Mouse (Mus musculus): ENCODE results near the gene Olfr118.
"Not testable (repeated sequence)": the region's sequence is repeated elsewhere in the genome, so short reads cannot be mapped to it uniquely, and the experiment has no call there.

Gene Olfr118

DNA sequence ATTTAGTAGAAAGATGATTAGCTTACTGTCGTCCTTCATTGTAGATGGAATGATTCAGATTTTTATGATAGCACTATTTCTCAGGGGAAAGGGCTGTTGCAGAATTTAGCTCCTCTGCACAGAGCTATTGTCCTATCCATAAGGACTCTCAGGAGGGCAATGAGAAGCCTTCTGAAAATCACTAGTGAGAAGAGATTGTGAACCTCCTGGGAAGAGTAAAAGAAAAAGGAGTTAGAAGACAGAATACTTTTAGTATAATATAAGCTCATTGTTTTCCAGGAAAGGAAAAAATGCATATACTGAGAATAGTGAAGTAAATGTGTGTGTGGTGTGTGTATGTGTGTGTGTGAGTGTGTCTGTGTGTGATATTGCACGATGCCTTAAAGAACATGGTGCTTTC is at the start of gene Olfr118:
TSS of gene Olfr118 (plus strand) at position 301 of the 400 bp plus-strand sequence.
- DNase-seq (ENCODE audit: extremely low read depth, insufficient read length, low spot score): no peak

DNA sequence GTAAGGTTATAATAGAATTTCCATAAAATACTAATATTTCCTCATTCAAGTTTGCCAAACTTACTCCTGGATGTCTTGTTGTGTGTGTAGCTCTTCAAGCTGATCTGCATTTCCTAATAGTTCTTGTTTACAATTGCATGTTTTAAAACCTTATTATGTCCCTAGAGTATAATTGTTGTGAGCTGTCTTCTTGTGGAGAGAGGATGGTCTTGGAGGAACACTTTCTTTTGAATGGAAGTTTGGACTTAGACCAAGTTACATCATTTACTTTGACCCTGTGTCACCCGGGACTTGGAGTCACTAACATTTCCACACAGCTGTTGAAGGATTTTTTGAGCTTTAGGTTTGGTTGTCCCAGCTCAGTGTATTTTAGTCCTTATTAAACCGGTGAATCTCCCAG is 39.8 kb upstream of the Olfr118 start, which contains the start of the genes Olfr115 and Olfr116:
TSS of gene Olfr115 (minus strand) at position 101 of the 400 bp plus-strand sequence.
TSS of gene Olfr116 (minus strand) at position 191 of the 400 bp plus-strand sequence.
- DNase-seq (ENCODE audit: extremely low read depth, insufficient read length, low spot score): no peak

DNA sequence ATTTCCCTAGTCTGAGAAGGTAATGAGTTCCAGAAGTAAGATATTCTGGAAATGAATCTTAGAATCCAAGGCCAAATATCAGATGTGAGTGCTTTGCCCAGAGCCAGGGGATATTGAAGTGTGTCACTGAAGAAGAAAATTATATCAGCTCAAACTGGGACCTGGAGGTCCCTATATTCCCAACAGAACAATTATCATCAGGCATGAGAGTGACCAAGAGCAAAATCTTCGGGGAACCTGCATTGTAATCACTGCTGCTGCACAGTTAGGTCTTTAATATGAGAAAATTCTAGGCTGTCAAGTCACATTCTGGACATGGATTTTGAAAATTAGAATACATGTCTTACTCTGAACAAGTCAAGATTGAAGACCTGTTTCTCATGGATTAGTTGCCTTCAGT is 3.1 kb upstream of the Olfr118 start, which contains the start of gene Olfr117:
TSS of gene Olfr117 (minus strand) at position 101 of the 400 bp plus-strand sequence.
- DNase-seq (ENCODE audit: extremely low read depth, insufficient read length, low spot score): no peak

DNA sequence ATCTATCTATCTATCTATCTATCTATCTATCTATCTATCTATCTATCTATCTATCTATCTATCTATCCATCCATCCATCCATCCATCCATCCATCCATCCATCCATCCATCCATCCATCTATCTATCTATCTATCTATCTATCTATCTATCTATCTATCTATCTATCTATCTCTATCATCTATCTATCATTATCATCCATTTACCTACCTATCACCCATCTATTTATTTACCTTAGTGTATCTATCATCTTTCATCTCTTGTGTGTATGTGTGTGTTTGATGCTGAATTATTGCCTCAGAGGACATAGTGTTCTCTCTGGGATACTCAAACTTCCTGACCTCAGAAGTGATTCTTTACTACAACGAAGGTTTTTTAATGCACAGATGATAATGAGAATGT is 29.5 kb downstream of the Olfr118 start, which contains the start of gene Olfr119:
TSS of gene Olfr119 (plus strand) at position 301 of the 400 bp plus-strand sequence.
- DNase-seq (ENCODE audit: extremely low read depth, insufficient read length, low spot score): not testable (repeated sequence)

DNA sequence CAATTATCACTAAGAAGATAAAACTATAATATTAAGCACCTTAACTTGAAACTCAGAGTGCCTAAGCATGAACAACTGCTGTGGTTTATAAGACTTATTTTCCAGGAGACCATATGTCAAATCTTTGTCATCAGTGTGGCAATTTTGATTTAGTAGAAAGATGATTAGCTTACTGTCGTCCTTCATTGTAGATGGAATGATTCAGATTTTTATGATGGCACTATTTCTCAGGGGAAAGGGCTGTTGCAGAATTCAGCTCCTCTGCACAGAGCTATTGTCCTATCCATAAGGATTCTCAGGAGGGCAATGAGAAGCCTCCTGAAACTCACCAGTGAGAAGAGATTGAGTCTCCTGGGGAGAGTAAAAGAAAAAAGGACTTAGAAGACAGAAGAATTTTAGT is 54.7 kb downstream of the Olfr118 start, which contains the start of gene Olfr120:
TSS of gene Olfr120 (plus strand) at position 301 of the 400 bp plus-strand sequence.
- DNase-seq (ENCODE audit: extremely low read depth, insufficient read length, low spot score): no peak
